Mouse (Mus musculus) gastrocnemius, postnatal 14 days (tissue): Measurements from ENCODE around the gene Zfp503. TPM values are rescaled to one million over a fixed set of nuclear protein-coding genes. Genes with fewer than 3 reads are reported as not detected.

ENCODE experiments used
- DNase-seq: peaks from one replicate; pipeline ENCODE4 v3.0.0; 2021; ENCODE audit warnings: mixed read lengths
- intact Hi-C: fragments of 180-260 bp; cut with DNase I; formaldehyde crosslinking; loops from one replicate; pipeline ENCODE4 v1.15.1; 2025; ENCODE audit warnings: low total_unique reads
- total RNA-seq, 2 experiments: library from RNA; stranded (reverse); gene quantifications; 2 replicates each; pipeline ENCODE4 v1.2.3; 2021

The Zfp503 gene
- total RNA-seq, 2 experiments from 2014 or later: 7.2 to 9.7 TPM

- no peak for DNase-seq
- intact Hi-C loops: no loop called here
Observed at GRCm38 (mm10) chr14:21994061-21994990, 4.9 kb upstream of the Zfp503 start.

- intact Hi-C loops: no loop called here
- no peak for DNase-seq
Observed at GRCm38 (mm10) chr14:21993251-21994060, 4.1 kb upstream of the Zfp503 start.

- DNase-seq: no peak
- intact Hi-C loops: no loop called here
Observed at GRCm38 (mm10) chr14:21992321-21992885, 3.0 kb upstream of the Zfp503 start.

GRCm38 (mm10) chr14:21991856-21992255 is 2.5 kb upstream of the Zfp503 start:
- DNase-seq: no peak
- intact Hi-C loops: no loop called here

- peak; percentile 53 for DNase-seq
- intact Hi-C loops: no loop called here
Observed at GRCm38 (mm10) chr14:21991251-21991780, 1.9 kb upstream of the Zfp503 start.

GRCm38 (mm10) chr14:21990321-21991021 is 1.1 kb upstream of the Zfp503 start:
- DNase-seq: peak; percentile 28
- intact Hi-C loops: no loop called here

- intact Hi-C loops: loop anchor here (10.0 kb wide), 2 partner anchors 816 to 1056 kb away; no protein-coding TSS in a partner anchor
- peak; percentile 25 for DNase-seq
Observed at GRCm38 (mm10) chr14:21988577-21989290, 667 bp downstream of the Zfp503 start.

GRCm38 (mm10) chr14:21987660-21988576 is 1.5 kb downstream of the Zfp503 start:
- peak; percentile 97 for DNase-seq
- intact Hi-C loops: loop anchor here (10.0 kb wide), 2 partner anchors 817 to 1057 kb away; no protein-coding TSS in a partner anchor

- peak; percentile 71 for DNase-seq
- intact Hi-C loops: loop anchor here (10.0 kb wide), 2 partner anchors 818 to 1058 kb away; no protein-coding TSS in a partner anchor
Observed at GRCm38 (mm10) chr14:21986733-21987659, 2.4 kb downstream of the Zfp503 start.

- DNase-seq: peak; percentile 89
- intact Hi-C loops: loop anchor here (10.0 kb wide), 2 partner anchors 819 to 1059 kb away; no protein-coding TSS in a partner anchor
Observed at GRCm38 (mm10) chr14:21985981-21986732, 3.2 kb downstream of the Zfp503 start.

- peak; percentile 39 for DNase-seq
Observed at GRCm38 (mm10) chr14:21985426-21985931, 3.9 kb downstream of the Zfp503 start.

GRCm38 (mm10) chr14:21984757-21985425 is 4.5 kb downstream of the Zfp503 start:
- peak; percentile 37 for DNase-seq
- intact Hi-C loops: loop anchor here (10.0 kb wide), 2 partner anchors 820 to 1060 kb away; no protein-coding TSS in a partner anchor

More at GRCm38 (mm10) chr14:21985426-21985931, 3.9 kb downstream of the Zfp503 start:
- intact Hi-C loops: loop anchor here (10.0 kb wide), 2 partner anchors 819 to 1059 kb away; no protein-coding TSS in a partner anchor

GRCm38 (mm10) chr14:21983950-21984730 is 5.3 kb downstream of the Zfp503 start:
- DNase-seq: no peak
- intact Hi-C loops: loop anchor here (10.0 kb wide), 2 partner anchors 821 to 1061 kb away; no protein-coding TSS in a partner anchor
